Mouse (Mus musculus) natural killer cell, adult 2 months (primary cell): ENCODE measurements around the gene Gabrb2.

Experiments used
- DNase-seq, 2 experiments: peaks; one replicate each; pipeline ENCODE4 v3.0.0; 2022; ENCODE audit warnings: low spot score in 2 of 2

The Gabrb2 gene

GRCm38 (mm10) chr11:42418996-42419782 lies at the start of gene Gabrb2:
Gabrb2 (plus strand) TSS chr11:42419757.
- no peak for DNase-seq

GRCm38 (mm10) chr11:42378983-42379382 lies 40.6 kb upstream of the Gabrb2 start:
- DNase-seq: no peak

GRCm38 (mm10) chr11:42386486-42386885 lies 33.1 kb upstream of the Gabrb2 start:
- DNase-seq: no peak

GRCm38 (mm10) chr11:42390682-42391290 lies 28.8 kb upstream of the Gabrb2 start:
- DNase-seq: no peak

- DNase-seq: no peak
These were observed 26.1 kb upstream of the Gabrb2 start for GRCm38 (mm10) chr11:42393451-42393850.

GRCm38 (mm10) chr11:42419791-42420633 lies 455 bp downstream of the Gabrb2 start:
- DNase-seq: no peak

GRCm38 (mm10) chr11:42420634-42421470 lies 1.3 kb downstream of the Gabrb2 start:
- no peak for DNase-seq

GRCm38 (mm10) chr11:42423231-42423630 lies 3.7 kb downstream of the Gabrb2 start:
- no peak for DNase-seq

- no peak for DNase-seq
These were observed 11.9 kb downstream of the Gabrb2 start for GRCm38 (mm10) chr11:42431495-42431894.

GRCm38 (mm10) chr11:42438978-42439377 lies 19.4 kb downstream of the Gabrb2 start:
- no peak for DNase-seq

- no peak for DNase-seq
These were observed 24.1 kb downstream of the Gabrb2 start for GRCm38 (mm10) chr11:42443641-42444040.

GRCm38 (mm10) chr11:42448929-42449328 lies 29.4 kb downstream of the Gabrb2 start:
- no peak for DNase-seq

GRCm38 (mm10) chr11:42464136-42464535 lies 44.6 kb downstream of the Gabrb2 start:
- no peak for DNase-seq

- no peak for DNase-seq
These were observed 48.8 kb downstream of the Gabrb2 start for GRCm38 (mm10) chr11:42468381-42468780.

- DNase-seq: no peak
These were observed 55.0 kb downstream of the Gabrb2 start for GRCm38 (mm10) chr11:42474523-42474922.

GRCm38 (mm10) chr11:42487625-42488024 lies 68.1 kb downstream of the Gabrb2 start:
- no peak for DNase-seq

GRCm38 (mm10) chr11:42501166-42501565 lies 81.6 kb downstream of the Gabrb2 start:
- no peak for DNase-seq

- DNase-seq: no peak
These were observed 85.9 kb downstream of the Gabrb2 start for GRCm38 (mm10) chr11:42505436-42505835.

- DNase-seq: no peak
These were observed 86.4 kb downstream of the Gabrb2 start for GRCm38 (mm10) chr11:42505911-42506310.

- no peak for DNase-seq
These were observed 102.4 kb downstream of the Gabrb2 start for GRCm38 (mm10) chr11:42521960-42522359.

GRCm38 (mm10) chr11:42528226-42528881 lies 108.8 kb downstream of the Gabrb2 start:
- DNase-seq: no peak
